Mouse (Mus musculus) bone marrow macrophage, adult 2 months (primary cell): ENCODE measurements around the gene Ces3a.

ENCODE experiments used
- CTCF ChIP-seq: IDR thresholded peaks from 2 replicates; pipeline ENCODE4 v1.5.1; 2012; ENCODE audit warnings: low read depth, mild to moderate bottlenecking, low read length, moderate library complexity
- POLR2A ChIP-seq: IDR thresholded peaks from 2 replicates; pipeline ENCODE4 v1.6.1; 2012; ENCODE audit warnings: mild to moderate bottlenecking, low read depth, low read length, borderline replicate concordance

DNA sequence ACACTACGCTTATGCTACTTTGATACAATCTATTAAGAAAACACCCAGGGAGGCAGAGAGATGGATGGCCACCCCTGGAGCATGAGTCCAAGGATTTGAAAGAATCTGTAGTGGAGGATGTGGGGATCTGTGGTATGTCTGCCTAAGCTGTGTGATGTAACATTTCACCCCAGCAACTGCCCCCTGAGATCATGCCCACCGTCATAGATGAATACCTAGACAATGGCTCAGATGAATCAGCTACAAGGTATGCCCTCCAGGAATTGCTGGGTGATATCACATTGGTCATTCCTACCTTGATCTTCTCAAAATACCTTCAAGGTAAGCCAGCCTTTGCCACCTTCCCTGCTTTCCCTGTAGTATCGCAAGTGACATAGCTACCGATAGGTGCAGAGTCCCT, 7.8 kb downstream of the Ces3a start:
- TF ChIP-seq CTCF: no peak
- no peak for TF ChIP-seq POLR2A
